Mouse (Mus musculus): ENCODE measurements around the gene Map3k5. TPM values are rescaled to one million over a fixed set of nuclear protein-coding genes. Genes with fewer than 3 reads are reported as not detected.
"Not testable (repeated sequence)": the region's sequence is repeated elsewhere in the genome, so short reads cannot be mapped to it uniquely, and the experiment has no call there.

Map3k5 gene
- polyA plus RNA-seq, 1 experiment from 2014 or later = 1.4 TPM

DNA sequence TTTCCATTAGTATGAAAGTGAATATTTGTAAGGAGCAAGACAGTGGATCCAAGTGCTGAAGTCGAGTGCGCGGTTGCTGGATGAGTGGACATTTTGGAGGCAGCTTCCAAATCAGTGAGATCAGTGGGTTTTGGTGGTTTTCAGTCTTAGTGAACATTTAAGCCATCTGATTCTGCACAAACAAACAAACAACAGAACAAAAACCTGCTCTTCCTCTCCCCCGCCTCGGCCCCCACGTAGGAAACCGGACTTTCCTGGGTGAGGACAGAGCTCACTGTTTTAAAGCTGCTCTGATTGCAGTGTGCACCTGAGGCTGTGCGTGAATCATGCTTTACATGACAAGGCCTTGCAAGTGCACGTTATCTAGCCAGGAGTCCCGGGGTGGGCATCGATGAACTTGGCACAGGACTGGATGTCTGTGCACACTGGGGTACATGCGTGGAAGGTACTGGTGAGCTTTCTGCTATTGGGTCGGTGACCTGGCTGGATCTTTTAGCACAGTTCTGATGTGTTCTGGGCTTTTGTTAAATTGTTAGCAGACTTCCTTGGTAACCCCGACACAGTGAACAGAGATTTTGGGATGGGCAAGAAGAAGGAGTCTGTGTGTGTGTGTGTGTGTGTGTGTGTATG lies 35.7 kb downstream of the Map3k5 start:
- H3K27me3 ChIP-seq = no peaks in the 10 kb centered on the region
- H3K36me3 ChIP-seq = no peaks in the 10 kb centered on the region
- no peak overlapping the region for H3K4me2 ChIP-seq
- WGBS = 78% methylated on average over 14 of the region's 14 CpGs
- H3K4me3 ChIP-seq = no peak overlapping the region
- no peaks in the 10 kb centered on the region for H3K9me3 ChIP-seq
- H3K4me1 ChIP-seq = peaks cover 8% of the 10 kb centered on the region; the same call in 1 of the 2 replicates
- no peak overlapping the region for H3K9ac ChIP-seq
- ATAC-seq (ENCODE audit: insufficient number of reproducible peaks, low FRiP score, low TSS enrichment, low read depth) = no peak
- no peak overlapping the region for H3K27ac ChIP-seq

DNA sequence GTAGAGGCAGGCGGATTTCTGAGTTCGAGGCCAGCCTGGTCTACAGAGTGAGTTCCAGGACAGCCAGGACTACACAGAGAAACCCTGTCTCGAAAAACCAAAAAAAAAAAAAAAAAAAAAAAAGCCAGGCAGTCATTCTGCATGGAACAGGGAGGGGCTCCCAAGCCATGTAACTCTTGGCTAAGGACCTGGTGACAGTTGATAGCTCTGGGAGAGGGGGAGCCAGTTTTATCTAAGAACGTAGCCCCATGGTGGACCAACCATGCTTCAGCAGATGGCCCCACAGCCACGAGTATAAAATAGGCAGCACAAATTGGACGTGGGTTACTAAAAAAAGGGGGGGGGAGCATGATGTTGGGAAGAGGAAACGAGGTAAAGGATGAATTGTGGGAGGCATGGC lies 37.2 kb downstream of the Map3k5 start:
- not testable (repeated sequence) for H3K4me2 ChIP-seq; H3K36me3 ChIP-seq; H3K4me3 ChIP-seq; ATAC-seq (ENCODE audit: insufficient number of reproducible peaks, low FRiP score, low TSS enrichment, low read depth); H3K27me3 ChIP-seq; H3K9me3 ChIP-seq; H3K4me1 ChIP-seq; H3K9ac ChIP-seq; H3K27ac ChIP-seq
- 74% methylated on average over 6 of the region's 7 CpGs for WGBS

DNA sequence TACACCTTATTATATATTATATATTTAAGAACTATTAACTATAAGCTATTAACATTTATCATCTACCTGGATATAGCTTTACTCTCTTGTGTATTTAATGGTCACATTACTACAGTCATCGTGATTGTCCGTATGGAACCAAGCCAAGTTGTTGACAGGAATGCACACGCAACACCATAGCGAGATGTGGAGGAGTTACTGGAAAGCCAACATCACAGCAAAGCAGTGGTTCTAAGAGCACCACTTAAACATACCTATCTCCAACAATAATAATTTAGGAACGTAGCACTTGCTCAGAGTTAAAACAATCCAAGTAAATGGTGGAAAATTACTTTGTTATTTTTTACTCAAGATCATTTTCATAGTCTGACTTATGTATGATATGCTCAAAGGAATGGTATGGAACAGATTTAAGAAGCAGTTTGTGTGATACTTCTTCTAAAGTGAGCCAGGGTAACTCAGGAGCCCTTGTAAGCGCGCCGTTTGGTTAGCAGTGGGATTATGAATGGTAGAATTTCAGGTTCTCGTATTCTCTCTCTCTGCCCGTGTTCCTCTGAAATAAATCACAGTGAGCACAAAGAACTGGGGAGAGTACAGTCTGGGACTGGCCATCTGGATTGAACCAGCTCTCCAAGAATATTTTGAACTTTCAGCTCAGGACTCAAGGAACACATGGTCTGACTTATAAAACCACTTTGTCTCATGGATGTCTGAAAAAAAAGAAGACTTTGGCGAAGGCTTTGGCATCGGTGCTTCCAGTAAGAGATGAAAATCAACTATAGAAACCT lies 39.2 kb downstream of the Map3k5 start:
- Histone ChIP-seq H3K4me1 (no peaks in the 10 kb centered on the region), H3K36me3 (no peaks in the 10 kb centered on the region), H3K27me3 (no peaks in the 10 kb centered on the region), H3K9me3 (no peaks in the 10 kb centered on the region), H3K4me2 (no peak overlapping the region), H3K27ac (no peak overlapping the region), H3K9ac (no peak overlapping the region), H3K4me3 (no peak overlapping the region)
- WGBS = 77% methylated on average over 12 of the region's 12 CpGs
- ATAC-seq (ENCODE audit: insufficient number of reproducible peaks, low FRiP score, low TSS enrichment, low read depth) = no peak

DNA sequence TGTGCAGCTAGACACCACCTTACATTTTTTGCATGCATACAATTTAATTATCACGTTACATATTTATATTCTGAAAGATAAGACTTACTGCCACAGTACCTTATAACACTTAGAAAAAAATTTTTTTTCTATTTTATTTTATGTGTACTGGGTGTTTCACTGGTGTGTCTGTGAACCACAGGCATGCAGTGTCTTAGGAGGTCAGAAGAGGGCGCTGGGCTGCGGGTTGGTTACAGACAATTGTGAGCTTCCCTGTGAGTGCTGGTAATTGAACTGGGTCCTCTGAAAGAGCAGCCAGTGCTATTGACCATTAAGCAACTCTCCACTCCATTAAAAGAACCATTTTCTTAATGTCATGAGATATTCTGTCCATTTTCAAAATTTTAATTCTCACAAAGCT lies 43.3 kb downstream of the Map3k5 start:
- Histone ChIP-seq H3K9me3 (no peaks in the 10 kb centered on the region), H3K27me3 (no peaks in the 10 kb centered on the region), H3K9ac (no peak overlapping the region), H3K36me3 (no peaks in the 10 kb centered on the region), H3K4me2 (no peak overlapping the region), H3K4me3 (no peak overlapping the region), H3K27ac (no peak overlapping the region), H3K4me1 (no peaks in the 10 kb centered on the region)
- WGBS = 81% methylated on average over 3 of the region's 3 CpGs
- no peak for ATAC-seq (ENCODE audit: insufficient number of reproducible peaks, low FRiP score, low TSS enrichment, low read depth)

DNA sequence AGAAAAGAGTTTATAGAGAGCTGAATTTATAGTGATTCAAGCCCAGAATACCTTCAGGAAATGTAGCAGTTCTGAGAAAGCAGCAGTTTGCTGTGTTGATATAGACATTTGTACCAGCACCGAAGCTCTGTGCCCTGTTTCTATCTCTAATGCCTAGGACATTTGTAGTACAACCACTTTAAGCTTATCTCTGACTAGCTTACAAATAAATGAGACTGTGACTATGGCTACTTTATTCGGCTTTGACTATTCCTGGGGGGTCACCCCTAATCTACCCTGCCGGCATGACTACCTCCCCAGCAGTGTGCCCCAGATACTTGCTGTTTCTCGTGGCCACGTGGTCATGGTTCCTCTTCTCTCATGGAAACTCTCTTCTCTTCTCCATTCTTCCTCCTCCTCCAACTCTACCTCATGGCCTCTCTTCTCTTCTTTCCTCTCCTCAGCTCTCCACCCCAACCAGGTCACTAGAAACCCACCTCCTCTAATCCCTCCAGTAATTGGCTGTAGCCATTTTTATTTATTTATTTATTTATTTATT lies 44.5 kb downstream of the Map3k5 start:
- Histone ChIP-seq H3K4me3 (no peak overlapping the region), H3K9ac (no peak overlapping the region), H3K27me3 (no peaks in the 10 kb centered on the region), H3K36me3 (no peaks in the 10 kb centered on the region), H3K27ac (no peak overlapping the region), H3K4me2 (no peak overlapping the region), H3K9me3 (no peaks in the 10 kb centered on the region), H3K4me1 (no peaks in the 10 kb centered on the region)
- 86% methylated on average over 5 of the region's 5 CpGs for WGBS
- ATAC-seq (ENCODE audit: insufficient number of reproducible peaks, low FRiP score, low TSS enrichment, low read depth) = no peak

DNA sequence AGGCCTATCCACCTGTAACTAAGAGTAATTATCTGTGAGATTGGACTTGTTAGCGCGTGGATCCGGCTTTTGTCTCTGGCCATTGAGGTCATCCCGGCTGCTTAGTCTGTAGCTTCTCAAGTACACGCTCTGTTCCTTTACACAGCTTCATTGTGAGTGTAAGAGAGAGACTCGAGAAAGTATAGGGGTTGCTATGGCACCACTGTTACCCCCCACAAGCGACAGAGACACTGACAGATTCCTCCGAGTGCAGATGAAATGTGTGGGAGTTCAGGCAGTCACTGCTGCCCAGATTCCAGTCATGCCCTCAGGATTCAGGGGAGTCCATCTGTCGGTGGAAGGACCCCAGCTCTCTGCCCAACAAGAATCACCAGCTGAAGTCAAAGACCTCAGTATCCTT lies 53.5 kb downstream of the Map3k5 start:
- Histone ChIP-seq H3K9me3 (no peaks in the 10 kb centered on the region), H3K4me3 (no peak overlapping the region), H3K27me3 (no peaks in the 10 kb centered on the region), H3K36me3 (no peaks in the 10 kb centered on the region), H3K9ac (no peak overlapping the region), H3K4me1 (no peaks in the 10 kb centered on the region), H3K4me2 (no peak overlapping the region), H3K27ac (no peak overlapping the region)
- 80% methylated on average over 9 of the region's 9 CpGs for WGBS
- no peak for ATAC-seq (ENCODE audit: insufficient number of reproducible peaks, low FRiP score, low TSS enrichment, low read depth)

DNA sequence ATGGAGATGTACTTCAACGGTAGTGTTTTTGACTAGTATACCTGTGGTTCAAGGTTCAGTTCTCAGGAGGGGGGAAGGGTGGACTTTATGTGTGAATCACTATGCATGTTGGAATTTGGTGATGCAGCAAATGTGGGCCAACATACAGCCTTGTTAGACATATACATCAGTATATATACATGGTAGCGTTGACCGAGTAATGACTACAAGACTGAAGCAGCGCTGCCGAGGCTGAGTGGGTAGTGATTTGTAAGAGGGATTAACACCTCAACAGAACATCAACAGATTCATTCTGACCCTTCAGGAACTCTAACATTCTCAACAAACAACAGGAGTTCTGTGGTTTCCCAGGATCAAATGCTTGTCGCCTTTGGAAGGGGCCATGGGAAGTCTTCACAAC lies 55.7 kb downstream of the Map3k5 start:
- Histone ChIP-seq H3K4me3 (no peak overlapping the region), H3K27ac (no peak overlapping the region), H3K9me3 (no peaks in the 10 kb centered on the region), H3K4me1 (no peaks in the 10 kb centered on the region), H3K36me3 (no peaks in the 10 kb centered on the region), H3K27me3 (no peaks in the 10 kb centered on the region), H3K4me2 (no peak overlapping the region), H3K9ac (no peak overlapping the region)
- ATAC-seq (ENCODE audit: insufficient number of reproducible peaks, low FRiP score, low TSS enrichment, low read depth) = no peak
- 81% methylated on average over 6 of the region's 6 CpGs for WGBS

DNA sequence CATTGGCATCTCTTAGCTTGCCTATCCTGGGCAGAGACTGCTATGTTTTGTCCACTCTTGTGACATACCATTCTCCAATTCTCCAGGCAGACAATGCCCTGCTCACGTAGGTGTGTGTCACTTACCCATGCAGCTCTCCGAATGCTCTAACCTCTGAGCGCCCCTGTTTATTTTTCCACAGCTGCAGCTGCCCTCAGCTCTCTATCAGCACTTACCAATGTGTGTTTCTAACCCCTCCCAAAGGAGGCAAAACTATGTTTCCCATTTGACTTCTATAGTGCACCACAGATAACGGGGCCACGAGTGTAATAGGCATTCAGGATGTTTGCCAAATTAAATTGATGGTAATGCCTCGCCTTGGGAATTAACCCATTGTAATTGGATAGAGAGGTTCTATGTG lies 56.4 kb downstream of the Map3k5 start:
- no peak overlapping the region for H3K9ac ChIP-seq
- H3K4me3 ChIP-seq = no peak overlapping the region
- no peaks in the 10 kb centered on the region for H3K36me3 ChIP-seq
- H3K27me3 ChIP-seq = no peaks in the 10 kb centered on the region
- H3K27ac ChIP-seq = no peak overlapping the region
- H3K4me2 ChIP-seq = no peak overlapping the region
- no peaks in the 10 kb centered on the region for H3K9me3 ChIP-seq
- no peaks in the 10 kb centered on the region for H3K4me1 ChIP-seq
- no peak for ATAC-seq (ENCODE audit: insufficient number of reproducible peaks, low FRiP score, low TSS enrichment, low read depth)
- 78% methylated on average over 6 of the region's 6 CpGs for WGBS

DNA sequence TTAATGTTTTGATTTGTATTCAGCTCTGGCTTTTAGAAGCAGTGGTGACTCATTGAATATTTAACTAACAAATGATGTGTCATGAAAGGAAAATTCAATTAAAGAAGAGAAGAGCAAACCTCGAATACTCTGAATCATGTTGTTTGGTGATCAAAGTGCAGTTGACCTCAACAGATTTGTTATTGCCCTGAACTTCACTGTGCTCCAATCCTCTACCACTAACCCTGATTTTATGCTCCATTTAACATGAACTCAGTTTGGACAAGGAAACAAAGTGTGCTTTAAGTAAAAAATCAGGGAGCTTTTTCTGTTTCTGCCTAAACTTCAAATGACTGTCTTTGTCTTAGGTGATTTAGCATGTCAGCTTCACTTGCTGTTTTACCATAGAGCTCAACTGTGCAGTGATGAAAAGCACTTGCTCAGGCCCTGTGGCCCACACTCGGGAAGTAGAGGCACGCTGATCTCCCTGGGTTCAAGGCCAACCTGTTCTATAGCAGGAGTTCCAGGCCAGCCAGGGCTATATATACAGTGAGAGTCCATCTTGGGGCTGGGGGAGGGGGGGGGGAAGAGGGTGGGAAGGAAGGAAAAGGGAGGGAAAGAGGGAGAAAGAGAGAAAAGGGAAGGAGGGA lies 57.1 kb downstream of the Map3k5 start:
- H3K4me2 ChIP-seq = no peak overlapping the region
- no peaks in the 10 kb centered on the region for H3K36me3 ChIP-seq
- no peaks in the 10 kb centered on the region for H3K4me1 ChIP-seq
- H3K27me3 ChIP-seq = no peaks in the 10 kb centered on the region
- 65% methylated on average over 3 of the region's 3 CpGs for WGBS
- ATAC-seq (ENCODE audit: insufficient number of reproducible peaks, low FRiP score, low TSS enrichment, low read depth) = no peak
- H3K9ac ChIP-seq = no peak overlapping the region
- no peak overlapping the region for H3K27ac ChIP-seq
- no peaks in the 10 kb centered on the region for H3K9me3 ChIP-seq
- no peak overlapping the region for H3K4me3 ChIP-seq

DNA sequence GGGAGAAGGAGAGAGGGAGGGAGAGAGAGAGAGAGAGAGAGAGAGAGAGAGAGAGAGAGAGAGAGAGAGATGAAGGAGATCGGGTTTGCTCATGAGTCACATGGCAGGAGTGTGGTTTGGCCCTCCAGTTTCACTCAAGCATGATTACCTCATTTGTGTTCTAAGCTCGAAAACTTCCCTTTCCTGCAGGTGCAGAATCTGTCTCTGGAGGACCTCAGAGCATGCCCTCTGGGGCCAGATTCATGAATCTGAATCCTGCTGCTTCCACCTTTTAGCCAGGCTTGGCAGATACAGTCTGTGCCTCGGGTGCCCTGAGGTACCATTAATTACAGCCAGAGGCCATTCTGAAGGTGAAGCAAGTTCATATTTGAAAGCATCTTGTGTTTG lies 57.6 kb downstream of the Map3k5 start:
- 38% methylated on average over 3 of the region's 3 CpGs for WGBS
- Histone ChIP-seq H3K27me3 (no peaks in the 10 kb centered on the region), H3K27ac (no peak overlapping the region), H3K9ac (no peak overlapping the region), H3K9me3 (no peaks in the 10 kb centered on the region), H3K4me3 (no peak overlapping the region), H3K4me2 (no peak overlapping the region), H3K36me3 (no peaks in the 10 kb centered on the region), H3K4me1 (no peaks in the 10 kb centered on the region)
- no peak for ATAC-seq (ENCODE audit: insufficient number of reproducible peaks, low FRiP score, low TSS enrichment, low read depth)

DNA sequence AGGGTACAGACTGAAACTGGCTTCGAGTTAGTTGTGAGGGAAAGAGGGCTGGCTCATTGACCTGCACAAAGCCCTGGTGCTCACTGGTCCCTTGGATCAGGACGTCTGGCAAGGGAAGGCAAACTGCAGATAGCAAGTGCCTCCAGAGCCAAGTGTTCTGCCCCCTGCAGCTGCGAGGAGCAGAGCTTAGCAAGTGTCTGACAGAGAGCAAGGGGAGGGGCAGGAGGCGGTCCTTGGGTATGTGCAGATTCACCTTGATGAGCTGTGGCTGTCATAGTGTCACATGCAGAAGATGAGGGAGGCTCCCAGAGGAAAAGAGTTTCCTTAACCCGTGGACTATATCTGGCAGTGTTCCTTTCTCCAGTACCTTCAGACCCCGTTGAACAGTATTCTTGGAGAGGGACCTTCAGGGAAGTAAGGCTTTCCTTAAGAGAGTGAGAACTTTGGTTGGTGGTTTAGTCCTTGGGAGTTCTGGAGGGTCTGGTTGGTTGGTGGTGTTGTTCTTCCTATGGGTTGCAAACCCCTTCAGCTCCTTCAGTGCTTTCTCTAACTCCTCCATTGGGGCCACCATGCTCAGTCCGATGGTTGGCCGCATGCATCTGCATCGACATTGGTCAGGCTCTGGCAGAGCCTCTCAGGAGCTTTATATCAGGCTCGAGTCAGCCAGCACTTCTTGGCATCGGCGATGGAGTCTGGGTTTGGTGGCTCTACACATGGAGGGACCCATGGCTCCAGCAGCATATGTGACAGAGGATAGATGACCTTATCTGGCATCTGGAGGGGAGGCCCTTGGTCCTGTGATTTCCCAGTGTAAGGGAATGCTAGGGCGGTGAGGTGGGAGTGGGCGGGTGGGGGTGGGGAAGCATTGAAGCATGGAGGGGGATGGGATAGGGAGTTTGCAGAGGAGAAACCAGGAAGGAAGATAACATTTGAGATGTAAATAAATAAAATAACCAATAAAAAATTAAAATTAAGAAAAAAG lies 60.5 kb downstream of the Map3k5 start:
- Histone ChIP-seq H3K9ac (no peak overlapping the region), H3K27ac (no peak overlapping the region), H3K4me3 (no peak overlapping the region), H3K4me1 (no peaks in the 10 kb centered on the region), H3K36me3 (no peaks in the 10 kb centered on the region), H3K27me3 (no peaks in the 10 kb centered on the region), H3K9me3 (no peaks in the 10 kb centered on the region), H3K4me2 (no peak overlapping the region)
- ATAC-seq (ENCODE audit: insufficient number of reproducible peaks, low FRiP score, low TSS enrichment, low read depth) = no peak
- WGBS = 66% methylated on average over 14 of the region's 14 CpGs

Data from limb, embryonic 15.5 days (tissue).